Mouse (Mus musculus): ENCODE measurements around the gene Akap14.

DNA sequence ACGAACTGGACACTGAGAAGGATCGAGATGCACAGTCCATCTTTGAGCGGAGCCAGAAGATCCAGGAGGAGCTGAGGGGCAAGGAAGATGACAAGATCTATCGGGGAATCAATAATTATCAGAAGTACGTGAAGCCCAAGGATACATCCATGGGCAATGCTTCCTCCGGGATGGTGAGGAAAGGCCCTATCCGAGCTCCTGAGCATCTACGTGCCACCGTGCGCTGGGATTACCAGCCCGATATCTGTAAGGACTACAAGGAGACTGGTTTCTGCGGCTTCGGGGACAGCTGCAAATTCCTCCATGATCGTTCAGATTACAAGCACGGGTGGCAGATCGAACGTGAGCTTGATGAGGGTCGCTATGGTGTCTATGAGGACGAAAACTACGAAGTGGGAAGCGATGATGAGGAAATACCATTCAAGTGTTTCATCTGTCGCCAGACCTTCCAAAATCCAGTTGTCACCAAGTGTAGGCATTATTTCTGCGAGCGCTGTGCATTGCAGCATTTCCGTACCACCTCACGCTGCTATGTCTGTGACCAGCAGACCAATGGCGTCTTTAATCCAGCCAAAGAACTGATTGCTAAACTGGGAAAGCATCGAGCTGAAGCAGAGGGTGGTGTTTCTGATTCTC is 23.2 kb upstream of the Akap14 start:
- no peak for TF ChIP-seq POLR2A (IDR thresholded peaks at IDR 0.05; ENCODE audit: insufficient read length, low read depth)
- no peak for TF ChIP-seq USF1 (IDR thresholded peaks at IDR 0.05; ENCODE audit: low read depth)
- no peak for TF ChIP-seq POLR2AphosphoS2 (IDR thresholded peaks at IDR 0.05; ENCODE audit: insufficient read length, low read depth)
- no peak for TF ChIP-seq TCF12 (IDR thresholded peaks at IDR 0.05; ENCODE audit: insufficient read depth, poor library complexity, severe bottlenecking)
- TF ChIP-seq E2F4 (IDR thresholded peaks at IDR 0.05; ENCODE audit: insufficient read depth), result no peak
- TF ChIP-seq MYOD1 (IDR thresholded peaks at IDR 0.05; ENCODE audit: control insufficient read depth in 1 of 3, insufficient read length in 2 of 3, low read depth in 2 of 3), result no peak
- no peak for TF ChIP-seq MAX (IDR thresholded peaks at IDR 0.05; ENCODE audit: low read depth)
- no peak for TF ChIP-seq CEBPB (IDR thresholded peaks at IDR 0.05; ENCODE audit: insufficient read depth, poor library complexity, severe bottlenecking)

Measured in myocyte (in vitro differentiated cells).